ENCODE assay signal across 9 mouse cellular contexts in the genomic region with DNA sequence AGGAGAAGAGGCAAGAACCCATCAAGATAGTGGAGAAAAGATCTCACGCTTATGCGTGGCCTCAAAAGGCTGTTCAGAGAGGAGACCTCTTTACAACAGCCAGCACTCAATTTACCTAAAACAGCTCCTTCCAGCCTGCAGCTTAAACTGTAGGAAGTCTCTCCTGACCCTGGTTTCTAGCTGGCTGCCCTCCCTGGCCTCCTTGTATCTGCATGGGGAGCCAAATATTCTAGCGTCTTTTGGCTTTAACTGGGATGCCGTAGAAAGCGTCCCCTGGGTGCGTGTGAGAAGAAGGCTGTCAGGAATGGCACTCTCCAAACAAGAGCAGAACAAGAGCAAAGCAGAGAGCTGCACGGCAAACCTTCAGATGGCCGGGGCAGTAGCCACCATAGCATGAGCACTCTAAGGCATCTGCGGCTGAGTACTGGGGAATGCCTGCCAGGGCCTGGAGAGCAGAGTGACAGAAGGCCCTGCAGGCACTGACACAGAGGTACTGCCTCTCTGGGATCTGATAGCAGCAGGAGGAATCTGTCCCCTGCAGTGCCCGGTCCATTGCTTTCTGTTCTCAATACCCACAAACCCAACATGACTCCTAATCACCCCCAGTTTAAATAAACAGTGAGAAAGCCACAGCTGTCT.
A peak's percentile ranks its signal among the peaks of the same experiment; 100 is the strongest.
DNase-seq lines count a peak whose midpoint lies in the region; ATAC-seq lines count a peak whose summit lies in the region.
"Had no signal": no experiment of that assay in that cellular context is flagged by ENCODE, and none has a peak within 500 bp of the region (broad histone marks: within the 10 kb centered on the region; RNA-seq: fewer than 3 reads in every experiment).

No protein-coding gene starts in this region.

- intact Hi-C loops in left cerebral cortex, postnatal 4 days (cut with DNase I), result no loop called here
- intact Hi-C loops in left cerebral cortex, postnatal 25 days (cut with DNase I), result no loop called here

- H3K9ac ChIP-seq in embryonic facial prominence, embryonic 12.5 days, result no peak overlapping the region
- H3K9ac ChIP-seq in heart, embryonic 11.5 days (ENCODE audit: low read depth, low read length), result no peak overlapping the region
- H3K9ac ChIP-seq in limb, embryonic 13.5 days, result no peak overlapping the region

- 45% methylated on average over 10 of the region's 10 CpGs for WGBS in embryonic facial prominence, embryonic 12.5 days
- WGBS in heart, embryonic 11.5 days (ENCODE audit: insufficient replicate concordance), result 29% methylated on average over 10 of the region's 10 CpGs
- 48% methylated on average over 10 of the region's 10 CpGs for WGBS in limb, embryonic 13.5 days

- peak overlapping the region; percentile 5; the same call in 1 of the 2 replicates for H3K27ac ChIP-seq in embryonic facial prominence, embryonic 12.5 days
- H3K27ac ChIP-seq in heart, embryonic 11.5 days (ENCODE audit: low read depth, low read length), result peak overlapping the region; percentile 46
- H3K27ac ChIP-seq in limb, embryonic 13.5 days, result peak overlapping the region; percentile 23

- H3K27me3 ChIP-seq in embryonic facial prominence, embryonic 12.5 days, result no peaks in the 10 kb centered on the region
- H3K27me3 ChIP-seq in heart, embryonic 11.5 days (ENCODE audit: control insufficient read depth, insufficient read depth, low read length), result no peaks in the 10 kb centered on the region
- no peaks in the 10 kb centered on the region for H3K27me3 ChIP-seq in limb, embryonic 13.5 days

- ATAC-seq in embryonic facial prominence, embryonic 12.5 days (ENCODE audit: insufficient number of reproducible peaks, insufficient read depth, low FRiP score, low TSS enrichment), result no peak
- no peak for ATAC-seq in heart, embryonic 11.5 days (replicated peaks; ENCODE audit: insufficient number of reproducible peaks, low FRiP score, low TSS enrichment)
- no peak for ATAC-seq in limb, embryonic 13.5 days (ENCODE audit: low FRiP score, low read depth)
- no peak for ATAC-seq in activated CD4-positive, CD25-positive, alpha-beta regulatory T cell, adult 4 months

- no peak overlapping the region for H3K4me3 ChIP-seq in embryonic facial prominence, embryonic 12.5 days
- H3K4me3 ChIP-seq in heart, embryonic 11.5 days (ENCODE audit: low read depth, low read length), result no peak overlapping the region
- H3K4me3 ChIP-seq in limb, embryonic 13.5 days, result no peak overlapping the region

- 0 out of 2 replicates have a peak, but pooled peaks cover 7% of the 10 kb centered on the region for H3K36me3 ChIP-seq in embryonic facial prominence, embryonic 12.5 days
- H3K36me3 ChIP-seq in heart, embryonic 11.5 days (ENCODE audit: control insufficient read depth, insufficient read depth, low read length), result no peaks in the 10 kb centered on the region
- peaks cover 10% of the 10 kb centered on the region for H3K36me3 ChIP-seq in limb, embryonic 13.5 days

- DNase-seq in left cerebral cortex, postnatal 4 days, result peak; percentile 20
- no peak for DNase-seq in left cerebral cortex, postnatal 25 days (ENCODE audit: low spot score in 2 of 2)
- DNase-seq in c-Kit-positive CD71-positive TER-119-positive erythroid progenitor cells, embryonic 14.5 days (ENCODE audit: low spot score), result no peak
- DNase-seq in MN1 (ENCODE audit: low spot score), result no peak

- H3K4me1 ChIP-seq in embryonic facial prominence, embryonic 12.5 days, result peaks cover 39% of the 10 kb centered on the region
- peaks cover 6% of the 10 kb centered on the region; the same call in 1 of the 2 replicates for H3K4me1 ChIP-seq in heart, embryonic 11.5 days (ENCODE audit: control insufficient read depth, insufficient read depth, low read length)
- H3K4me1 ChIP-seq in limb, embryonic 13.5 days, result peaks cover 57% of the 10 kb centered on the region

- H3K4me2 ChIP-seq in embryonic facial prominence, embryonic 12.5 days (replicated peaks), result no peak overlapping the region
- H3K4me2 ChIP-seq in heart, embryonic 11.5 days, result no peak overlapping the region
- H3K4me2 ChIP-seq in limb, embryonic 13.5 days (replicated peaks), result no peak overlapping the region
- H3K4me2 ChIP-seq: liver, embryonic 11.5 days had no signal

- no peaks in the 10 kb centered on the region for H3K9me3 ChIP-seq in embryonic facial prominence, embryonic 12.5 days
- no peaks in the 10 kb centered on the region for H3K9me3 ChIP-seq in heart, embryonic 11.5 days (replicated peaks; ENCODE audit: control insufficient read depth, low read length)
- H3K9me3 ChIP-seq in limb, embryonic 13.5 days, result no peaks in the 10 kb centered on the region
